Mouse (Mus musculus) forebrain, postnatal 0 days (tissue): ENCODE measurements around the gene Dppa5a. TPM values are rescaled to one million over a fixed set of nuclear protein-coding genes. Genes with fewer than 3 reads are reported as not detected.
"Not testable (repeated sequence)": the region's sequence is repeated elsewhere in the genome, so short reads cannot be mapped to it uniquely, and the experiment has no call there.

Experiments used
- ATAC-seq: fragments of 200-750 bp; cut with Nextera tagmentation; 2 replicates; pipeline ENCODE4 v1.8.0; 2017; ENCODE audit warnings: mild to moderate bottlenecking, moderate library complexity
- DNase-seq: peaks from one replicate; pipeline ENCODE4 v3.0.0-alpha.2; 2015
- H3K27ac ChIP-seq: fragments of 300-500 bp; sonication (generic); 2 replicates; pipeline ENCODE4 v1.5.1; 2014; ENCODE audit warnings: low read depth, mild to moderate bottlenecking, antibody characterized with exemption, low read length, moderate library complexity, mixed read lengths
- H3K27me3 ChIP-seq: fragments of 300-500 bp; sonication (generic); 2 replicates; pipeline ENCODE4 v1.6.1; 2014; ENCODE audit warnings: mild to moderate bottlenecking, low read length, mixed read lengths; ENCODE audit not compliant: insufficient read depth
- H3K36me3 ChIP-seq: fragments of 300-500 bp; sonication (generic); 2 replicates; pipeline ENCODE4 v1.6.1; 2014; ENCODE audit warnings: mild to moderate bottlenecking, moderate library complexity; ENCODE audit not compliant: insufficient read depth
- H3K4me1 ChIP-seq: fragments of 300-500 bp; sonication (generic); 2 replicates; pipeline ENCODE4 v1.6.1; 2014; ENCODE audit warnings: antibody characterized with exemption; ENCODE audit not compliant: insufficient read depth
- H3K4me2 ChIP-seq: fragments of 300-500 bp; sonication (generic); 2 replicates; pipeline ENCODE4 v1.6.1; 2014; ENCODE audit warnings: low read depth, mild to moderate bottlenecking, moderate library complexity
- H3K4me3 ChIP-seq: fragments of 300-500 bp; sonication (generic); 2 replicates; pipeline ENCODE4 v1.5.1; 2014; ENCODE audit warnings: low read depth, low read length, mixed read lengths
- H3K9ac ChIP-seq: fragments of 300-500 bp; sonication (generic); 2 replicates; pipeline ENCODE4 v1.6.1; 2014; ENCODE audit warnings: mild to moderate bottlenecking
- H3K9me3 ChIP-seq: fragments of 300-500 bp; sonication (generic); 2 replicates; pipeline ENCODE4 v1.6.1; 2016; ENCODE audit warnings: low read length
- CTCF ChIP-seq: sonication (generic); IDR thresholded peaks from 2 replicates; pipeline ENCODE4 v1.5.1; 2016; ENCODE audit warnings: antibody characterized with exemption, control low read depth, low read depth
- WGBS: fragments of 180-500 bp; shearing (Covaris S2); extraction: QIAGEN DNeasy Blood & Tissue Kit; methylation state at CpG from one replicate; pipeline ENCODE4 v1.1.7; 2014; 5-methylcytosine and 5-hydroxymethylcytosine counted together
- polyA plus RNA-seq: library from polyadenylated mRNA; unstranded; fragments of >200 nt; fragmentation: Nextera tagmentation; extraction: Ambion mirVana; gene quantifications from 2 replicates; pipeline ENCODE4 v1.2.1, GENCODE M21; 2015
- total RNA-seq: library from RNA; depleted of rRNA; stranded (reverse); fragments of >200 nt; gene quantifications from 2 replicates; pipeline ENCODE4 v1.2.3, GENCODE M21; 2014; rRNA removed

Gene Dppa5a
- total and polyA plus RNA-seq, 2 experiments from 2014 or later: 3.3 to 6.9 TPM

DNA sequence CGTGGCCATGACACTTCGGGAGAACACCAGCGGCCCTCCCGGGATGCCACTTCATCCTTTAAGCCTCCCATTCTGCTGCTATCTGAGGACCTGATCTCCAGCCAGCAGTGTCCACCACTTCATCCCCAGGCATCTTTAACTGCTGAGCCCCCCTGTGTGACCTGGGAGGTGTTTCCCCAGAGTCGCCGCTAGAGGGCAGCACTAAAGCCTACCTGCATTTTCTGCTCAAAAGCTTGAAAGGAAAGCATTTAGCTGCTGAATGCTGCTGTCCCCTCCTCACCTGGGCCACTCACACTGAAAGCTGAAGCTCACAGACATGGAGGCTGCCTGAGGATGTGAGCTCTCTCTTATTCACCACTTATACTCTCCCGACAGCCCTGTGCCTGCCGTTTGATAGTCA, 27.7 kb downstream of the Dppa5a start:
- not testable (repeated sequence) for H3K27me3 ChIP-seq, H3K9ac ChIP-seq, H3K4me3 ChIP-seq, H3K4me1 ChIP-seq, H3K27ac ChIP-seq, H3K36me3 ChIP-seq, H3K9me3 ChIP-seq
- DNase-seq: peak; percentile 65
- ATAC-seq: peak; percentile 62
- TF ChIP-seq CTCF: peak; percentile 86
- 0 out of 2 replicates have a peak overlapping the region, but pooled peaks have one; percentile 19 for H3K4me2 ChIP-seq
- 13% methylated on average over 8 of the region's 8 CpGs for WGBS

GRCm38 (mm10) chr9:78337050-78337449, 30.9 kb downstream of the Dppa5a start:
- not testable (repeated sequence) for ATAC-seq

DNA sequence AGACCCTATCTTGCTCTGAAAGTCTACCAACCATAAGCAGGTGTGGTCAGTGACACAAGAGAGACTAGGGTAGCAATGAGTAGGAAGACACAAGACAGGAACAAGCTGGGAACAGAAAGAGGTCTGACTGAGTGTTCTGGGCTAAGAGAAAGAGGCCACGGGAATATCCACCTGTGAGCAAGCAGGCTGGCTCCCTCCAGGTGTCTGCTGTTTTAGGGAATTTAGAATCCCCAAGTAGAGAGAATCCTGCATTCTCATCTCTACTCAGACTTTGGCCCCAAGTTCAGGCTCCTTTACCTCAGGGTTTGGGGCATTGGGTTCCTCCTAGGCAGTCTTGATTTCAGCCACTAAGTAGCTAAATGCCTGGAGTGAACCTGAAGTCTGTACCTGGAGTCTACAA, 40.7 kb downstream of the Dppa5a start, which contains the start of gene Omt2b:
TSS of gene Omt2b (plus strand) at position 301 of the 400 bp plus-strand sequence.
- not testable (repeated sequence) for H3K36me3 ChIP-seq, DNase-seq, H3K9ac ChIP-seq, H3K9me3 ChIP-seq, H3K4me1 ChIP-seq, H3K27me3 ChIP-seq, ATAC-seq, H3K4me3 ChIP-seq, H3K4me2 ChIP-seq, H3K27ac ChIP-seq
- WGBS: 55% methylated on average over 1 of the region's 1 CpGs

More at GRCm38 (mm10) chr9:78337050-78337449, 30.9 kb downstream of the Dppa5a start:
- not testable (repeated sequence) for H3K36me3 ChIP-seq, H3K4me1 ChIP-seq, H3K4me3 ChIP-seq, H3K9ac ChIP-seq, H3K27me3 ChIP-seq, H3K9me3 ChIP-seq, H3K27ac ChIP-seq, H3K4me2 ChIP-seq, DNase-seq

GRCm38 (mm10) chr9:78319499-78319898, 48.5 kb downstream of the Dppa5a start:
- no peaks in the 10 kb centered on the region for H3K27me3 ChIP-seq
- no peaks in the 10 kb centered on the region for H3K9me3 ChIP-seq
- H3K4me2 ChIP-seq: no peak overlapping the region
- H3K4me3 ChIP-seq: no peak overlapping the region
- no peak overlapping the region for H3K9ac ChIP-seq
- H3K27ac ChIP-seq: no peak overlapping the region
- peak; percentile 47 for TF ChIP-seq CTCF
- DNase-seq: peak; percentile 15
- H3K36me3 ChIP-seq: no peaks in the 10 kb centered on the region
- no peak for ATAC-seq
- 42% methylated on average over 1 of the region's 1 CpGs for WGBS
- H3K4me1 ChIP-seq: no peaks in the 10 kb centered on the region

Other genes starting within 250 kb of the Dppa5a start
- gene Gsta4, start 185.4 kb downstream of the Dppa5a start, total RNA-seq: 12.6 and 14.8 TPM in 2 replicates
- gene Gsta4, start 185.4 kb downstream of the Dppa5a start, polyA plus RNA-seq: 28.8 and 31.0 TPM in 2 replicates
- gene Gsta1, start 137.5 kb downstream of the Dppa5a start, total RNA-seq: not detected in 2 replicates
- not detected in 2 replicates for gene Gsta1, start 137.5 kb downstream of the Dppa5a start, polyA plus RNA-seq
- not detected in 2 replicates for gene Gm3776, start 111.0 kb downstream of the Dppa5a start, total RNA-seq
- 0.23 TPM in 1 of 2 replicates, not detected in the other for gene Gm3776, start 111.0 kb downstream of the Dppa5a start, polyA plus RNA-seq
- not detected in 2 replicates for gene Gm10639, start 78.3 kb downstream of the Dppa5a start, total RNA-seq
- gene Gm10639, start 78.3 kb downstream of the Dppa5a start, polyA plus RNA-seq: not detected in 2 replicates
- not detected in 2 replicates for gene Omt2a, start 53.4 kb downstream of the Dppa5a start, total RNA-seq
- not detected in 2 replicates for gene Omt2a, start 53.4 kb downstream of the Dppa5a start, polyA plus RNA-seq
- not detected in 2 replicates for gene Omt2b, start 40.6 kb downstream of the Dppa5a start, total RNA-seq
- not detected in 2 replicates for gene Omt2b, start 40.6 kb downstream of the Dppa5a start, polyA plus RNA-seq
- gene Gsta2, start 12.4 kb downstream of the Dppa5a start, total RNA-seq: not detected in 2 replicates
- gene Gsta2, start 12.4 kb downstream of the Dppa5a start, polyA plus RNA-seq: not detected in 2 replicates
- 3.5 and 5.1 TPM in 2 replicates for gene Ooep, start 10.5 kb upstream of the Dppa5a start, total RNA-seq
- 4.2 and 5.2 TPM in 2 replicates for gene Ooep, start 10.5 kb upstream of the Dppa5a start, polyA plus RNA-seq
- gene Ddx43, start 27.6 kb upstream of the Dppa5a start, total RNA-seq: 0.33 and 0.85 TPM in 2 replicates
- 0.23 and 0.29 TPM in 2 replicates for gene Ddx43, start 27.6 kb upstream of the Dppa5a start, polyA plus RNA-seq
- gene Cgas, start 75.1 kb upstream of the Dppa5a start, total RNA-seq: 0.85 and 0.90 TPM in 2 replicates
- gene Cgas, start 75.1 kb upstream of the Dppa5a start, polyA plus RNA-seq: 0.33 and 0.47 TPM in 2 replicates
- 27.5 and 27.8 TPM in 2 replicates for gene Mto1, start 80.0 kb upstream of the Dppa5a start, total RNA-seq
- 15.9 and 19.6 TPM in 2 replicates for gene Mto1, start 80.0 kb upstream of the Dppa5a start, polyA plus RNA-seq
- 1.2 and 1.7 TPM in 2 replicates for gene Gm17324, start 80.6 kb upstream of the Dppa5a start, total RNA-seq
- gene Gm17324, start 80.6 kb upstream of the Dppa5a start, polyA plus RNA-seq: 2.8 and 3.3 TPM in 2 replicates
- gene Eef1a1, start 121.0 kb upstream of the Dppa5a start, total RNA-seq: 9,311 and 11,752 TPM in 2 replicates
- gene Eef1a1, start 121.0 kb upstream of the Dppa5a start, polyA plus RNA-seq: 2,982 and 3,284 TPM in 2 replicates
- 11.1 and 11.5 TPM in 2 replicates for gene Slc17a5, start 219.9 kb upstream of the Dppa5a start, total RNA-seq
- gene Slc17a5, start 219.9 kb upstream of the Dppa5a start, polyA plus RNA-seq: 10.5 and 16.1 TPM in 2 replicates
- 1.6 and 3.9 TPM in 2 replicates for gene Cd109, start 247.4 kb upstream of the Dppa5a start, total RNA-seq
- gene Cd109, start 247.4 kb upstream of the Dppa5a start, polyA plus RNA-seq: 0.86 and 1.2 TPM in 2 replicates